In the genomic region with DNA sequence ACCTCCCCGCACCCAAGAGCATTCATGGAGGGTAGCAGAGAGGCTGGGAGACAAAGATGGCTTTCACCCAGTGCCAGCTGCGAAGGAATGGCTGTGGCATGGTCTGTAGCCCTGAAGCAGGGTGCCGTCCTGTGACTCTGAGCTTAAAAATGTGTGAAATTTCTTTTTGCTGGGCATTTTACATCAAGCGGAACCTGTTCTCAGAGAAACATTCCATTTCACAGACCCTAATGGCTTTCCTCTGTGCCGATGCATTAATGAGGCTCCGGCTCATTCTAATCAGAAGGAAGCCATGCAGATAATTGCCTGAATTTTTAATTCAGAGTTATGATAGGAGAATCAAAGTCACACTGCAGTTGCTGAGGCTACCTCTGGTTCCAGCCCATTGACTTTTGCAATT, we compare ENCODE assay signal across 21 mouse cellular contexts. TPM values are rescaled to one million over a fixed set of nuclear protein-coding genes. Genes with fewer than 3 reads are reported as not detected.
DNase-seq lines count a peak whose midpoint lies in the region; ATAC-seq and TF ChIP-seq lines count a peak whose summit lies in the region.
"Had no signal": no experiment of that assay in that cellular context is flagged by ENCODE, and none has a peak within 500 bp of the region (broad histone marks: within the 10 kb centered on the region; RNA-seq: fewer than 3 reads in every experiment).

No protein-coding gene starts in this region.

- peak; percentile 41 for TF ChIP-seq POLR2A in kidney, adult 2 months (IDR thresholded peaks at IDR 0.05; ENCODE audit: low read depth, low read length)

- H3K4me3 ChIP-seq in hindbrain, embryonic 12.5 days, result no peak overlapping the region
- no peak overlapping the region for H3K4me3 ChIP-seq in hindbrain, embryonic 10.5 days
- peak overlapping the region; percentile 43 for H3K4me3 ChIP-seq in kidney, adult 2 months (ENCODE audit: insufficient read depth, low read depth, low read length)
- H3K4me3 ChIP-seq: heart, embryonic 10.5 days; left cerebral cortex, adult 2 months; limb, embryonic 12.5 days; stomach, embryonic 15.5 days had no signal

- DNase-seq in hindbrain, embryonic 10.5 days (ENCODE audit: low spot score), result no peak
- DNase-seq in Muller cell, postnatal 12 days (ENCODE audit: inconsistent ontology term), result peak; percentile 85
- DNase-seq in kidney, adult 2 months, result peak; percentile 85
- DNase-seq in kidney, postnatal 14 days, result peak; percentile 77
- no peak for DNase-seq in natural killer cell, adult 2 months (ENCODE audit: low spot score in 2 of 2)
- DNase-seq in frontal cortex, postnatal 14 days (ENCODE audit: low spot score in 2 of 2), result no peak
- DNase-seq in embryo, embryonic 10 days (ENCODE audit: low spot score), result no peak
- DNase-seq: adrenal gland, postnatal 10 days; cerebellum, adult 2 months; gastrocnemius, postnatal 14 days; heart, postnatal 10 days had no signal

- peak overlapping the region; percentile 67 for H3K27ac ChIP-seq in hindbrain, embryonic 12.5 days
- H3K27ac ChIP-seq in hindbrain, embryonic 10.5 days, result no peak overlapping the region
- peak overlapping the region; percentile 99 for H3K27ac ChIP-seq in kidney, adult 2 months (ENCODE audit: insufficient read depth, low read depth, low read length)
- H3K27ac ChIP-seq: heart, embryonic 10.5 days; left cerebral cortex, adult 2 months; limb, embryonic 12.5 days; liver, embryonic 14.5 days; stomach, embryonic 15.5 days had no signal

- no peaks in the 10 kb centered on the region for H3K9me3 ChIP-seq in hindbrain, embryonic 12.5 days (replicated peaks)
- no peaks in the 10 kb centered on the region for H3K9me3 ChIP-seq in hindbrain, embryonic 10.5 days
- H3K9me3 ChIP-seq: heart, embryonic 10.5 days; limb, embryonic 12.5 days; stomach, embryonic 15.5 days had no signal

- H3K4me1 ChIP-seq in hindbrain, embryonic 12.5 days, result peaks cover 12% of the 10 kb centered on the region; the same call in 1 of the 2 replicates
- H3K4me1 ChIP-seq in hindbrain, embryonic 10.5 days (replicated peaks), result 0 out of 2 replicates have a peak, but pooled peaks cover 2% of the 10 kb centered on the region
- peaks cover 31% of the 10 kb centered on the region for H3K4me1 ChIP-seq in kidney, adult 2 months (ENCODE audit: control insufficient read depth, insufficient read depth, low read length)
- H3K4me1 ChIP-seq: heart, embryonic 10.5 days; limb, embryonic 12.5 days had no signal

- no peak overlapping the region for H3K9ac ChIP-seq in hindbrain, embryonic 12.5 days
- H3K9ac ChIP-seq: limb, embryonic 12.5 days; liver, embryonic 14.5 days; stomach, embryonic 15.5 days had no signal

- H3K4me2 ChIP-seq in hindbrain, embryonic 12.5 days (replicated peaks), result no peak overlapping the region
- H3K4me2 ChIP-seq: limb, embryonic 12.5 days; stomach, embryonic 15.5 days had no signal

- H3K27me3 ChIP-seq in hindbrain, embryonic 12.5 days, result peaks cover 4% of the 10 kb centered on the region; the same call in 1 of the 2 replicates
- H3K27me3 ChIP-seq in hindbrain, embryonic 10.5 days (ENCODE audit: insufficient read depth, poor library complexity, severe bottlenecking), result 0 out of 2 replicates have a peak, but pooled peaks cover 6% of the 10 kb centered on the region
- H3K27me3 ChIP-seq in kidney, adult 2 months (replicated peaks; ENCODE audit: control insufficient read depth, insufficient read depth, low read length), result no peaks in the 10 kb centered on the region
- H3K27me3 ChIP-seq: limb, embryonic 12.5 days; stomach, embryonic 15.5 days had no signal

- ATAC-seq in hindbrain, embryonic 12.5 days (ENCODE audit: low FRiP score), result peak; percentile 66
- ATAC-seq: inflammation-experienced regulatory T-cells, adult 6 months; lung, postnatal 0 days had no signal

- TF ChIP-seq CTCF in kidney, adult 2 months (conservative IDR thresholded peaks at IDR 0.05; ENCODE audit: insufficient read depth, insufficient read length, low read depth, low read length), result no peak

- no peaks in the 10 kb centered on the region for H3K36me3 ChIP-seq in hindbrain, embryonic 12.5 days
- H3K36me3 ChIP-seq in hindbrain, embryonic 10.5 days, result no peaks in the 10 kb centered on the region
- H3K36me3 ChIP-seq in kidney, adult 2 months (ENCODE audit: control insufficient read depth, insufficient read depth, low read length), result no peaks in the 10 kb centered on the region
- H3K36me3 ChIP-seq: heart, embryonic 10.5 days; limb, embryonic 12.5 days; stomach, embryonic 15.5 days had no signal

- WGBS in hindbrain, embryonic 12.5 days, result 55% methylated on average over 6 of the region's 6 CpGs
- WGBS in hindbrain, embryonic 10.5 days, result 76% methylated on average over 6 of the region's 6 CpGs
- WGBS in kidney, adult 2 months, result 30% methylated on average over 6 of the region's 6 CpGs

RNA-seq across cellular contexts. Expression of a gene that starts 32.8 kb away (rescaled TPM):
- polyA plus RNA-seq in hindbrain, embryonic 12.5 days (2016; fragmentation: Nextera tagmentation; extraction: Ambion mirVana), result 0.09 TPM in 1 of 2 replicates, not detected in the other
- not detected in 2 replicates for polyA plus RNA-seq in hindbrain, embryonic 10.5 days (2016; fragmentation: Nextera tagmentation; extraction: Ambion mirVana)
- 161 and 172 TPM in 2 replicates for polyA plus RNA-seq in kidney, adult 2 months (2012; rRNA removed)
- polyA plus RNA-seq: embryonic facial prominence, embryonic 14.5 days; inflammation-experienced regulatory T-cells, adult 6 months; limb, embryonic 12.5 days; thymus, postnatal 0 days had no signal

Comparison
In these comparisons a context has a peak if more than half of its experiments do, and no peak if none do; other contexts are left out.
1. DNase-seq: peak in Muller cell, postnatal 12 days (single experiment), kidney, adult 2 months (single experiment) and kidney, postnatal 14 days (single experiment); none in hindbrain, embryonic 10.5 days (single experiment), natural killer cell, adult 2 months (0 of 2), frontal cortex, postnatal 14 days (0 of 2) and embryo, embryonic 10 days (single experiment).
2. RNA of a gene that starts 32.8 kb away (polyA plus RNA-seq): 161 to 172 TPM in kidney, adult 2 months; 0.09 TPM in hindbrain, embryonic 12.5 days and not detected in hindbrain, embryonic 10.5 days; every median in the first group is over 100 times any median in the second.